Mouse (Mus musculus) kidney, postnatal 14 days (tissue): ENCODE measurements around the gene Tcf21.
A peak's percentile ranks its signal among the peaks of the same experiment; 100 is the strongest.

ENCODE experiments used
- DNase-seq: peaks from one replicate; pipeline ENCODE4 v3.0.0; 2022; ENCODE audit warnings: mixed read lengths

The Tcf21 gene

GRCm38 (mm10) chr10:22815461-22816236 is 4.3 kb downstream of the Tcf21 start:
- DNase-seq: peak; percentile 13

- peak; percentile 14 for DNase-seq
Observed at GRCm38 (mm10) chr10:22814771-22815170, 5.2 kb downstream of the Tcf21 start.

- DNase-seq: peak; percentile 11
Observed at GRCm38 (mm10) chr10:22814294-22814693, 5.7 kb downstream of the Tcf21 start.

- DNase-seq: peak; percentile 50
Observed at GRCm38 (mm10) chr10:22813317-22813960, 6.5 kb downstream of the Tcf21 start.

GRCm38 (mm10) chr10:22811921-22812320 is 8.1 kb downstream of the Tcf21 start:
- DNase-seq: peak; percentile 20

- DNase-seq: peak; percentile 25
Observed at GRCm38 (mm10) chr10:22782684-22783083, 37.3 kb downstream of the Tcf21 start.

- peak; percentile 22 for DNase-seq
Observed at GRCm38 (mm10) chr10:22781466-22781865, 38.5 kb downstream of the Tcf21 start.

GRCm38 (mm10) chr10:22777939-22778338 is 42.0 kb downstream of the Tcf21 start:
- DNase-seq: peak; percentile 63

GRCm38 (mm10) chr10:22776007-22776698 is 43.8 kb downstream of the Tcf21 start:
- peak; percentile 53 for DNase-seq

GRCm38 (mm10) chr10:22775456-22775855 is 44.5 kb downstream of the Tcf21 start:
- no peak for DNase-seq

- no peak for DNase-seq
Observed at GRCm38 (mm10) chr10:22774626-22775025, 45.3 kb downstream of the Tcf21 start.
